Mouse (Mus musculus) midbrain, embryonic 13.5 days (tissue): ENCODE data around the gene Zfp827. TPM values are rescaled to one million over a fixed set of nuclear protein-coding genes. Genes with fewer than 3 reads are reported as not detected.

Experiments
- ATAC-seq: fragments of 200-750 bp; cut with Nextera tagmentation; 2 replicates; pipeline ENCODE4 v1.8.0; 2017; ENCODE audit warnings: mild to moderate bottlenecking, moderate TSS enrichment, moderate library complexity
- H3K27ac ChIP-seq: fragments of 300-500 bp; sonication (generic); 2 replicates; pipeline ENCODE4 v1.5.1; 2015; ENCODE audit warnings: inconsistent platforms, mild to moderate bottlenecking, moderate library complexity
- H3K27me3 ChIP-seq: fragments of 300-500 bp; sonication (generic); 2 replicates; pipeline ENCODE4 v1.6.1; 2015; ENCODE audit warnings: mild to moderate bottlenecking, inconsistent platforms
- H3K36me3 ChIP-seq: fragments of 300-500 bp; sonication (generic); 2 replicates; pipeline ENCODE4 v1.6.1; 2015; ENCODE audit warnings: mild to moderate bottlenecking, inconsistent platforms
- H3K4me1 ChIP-seq: fragments of 300-500 bp; sonication (generic); replicated peaks from 2 replicates; pipeline ENCODE4 v1.6.1; 2015; ENCODE audit warnings: inconsistent platforms
- H3K4me2 ChIP-seq: fragments of 300-500 bp; sonication (generic); replicated peaks from 2 replicates; pipeline ENCODE4 v1.6.1; 2015; ENCODE audit warnings: moderate library complexity, mild to moderate bottlenecking, inconsistent platforms
- H3K4me3 ChIP-seq: fragments of 300-500 bp; sonication (generic); replicated peaks from 2 replicates; pipeline ENCODE4 v1.5.1; 2015; ENCODE audit warnings: mild to moderate bottlenecking, inconsistent platforms
- H3K9ac ChIP-seq: fragments of 300-500 bp; sonication (generic); replicated peaks from 2 replicates; pipeline ENCODE4 v1.6.1; 2015; ENCODE audit warnings: mild to moderate bottlenecking, inconsistent platforms
- H3K9me3 ChIP-seq: fragments of 300-500 bp; sonication (generic); 2 replicates; pipeline ENCODE4 v1.6.1; 2016; ENCODE audit warnings: mild to moderate bottlenecking, inconsistent platforms
- WGBS: fragments of 180-500 bp; shearing (Covaris S2); methylation state at CpG from one replicate; pipeline ENCODE4 v1.1.7; 2015; 5-methylcytosine and 5-hydroxymethylcytosine counted together
- polyA plus RNA-seq: library from polyadenylated mRNA; unstranded; fragments of >200 nt; fragmentation: Nextera tagmentation; extraction: Ambion mirVana; gene quantifications from 2 replicates; pipeline ENCODE4 v1.2.1, GENCODE M21; 2015

The Zfp827 gene
- polyA plus RNA-seq, 1 experiment from 2014 or later, result 14.6 TPM

GRCm38 (mm10) chr8:79151644-79152043 lies 123.4 kb downstream of the Zfp827 start:
- Histone ChIP-seq H3K27ac (no peak overlapping the region), H3K9ac (no peak overlapping the region), H3K36me3 (peaks cover 21% of the 10 kb centered on the region), H3K4me3 (no peak overlapping the region), H3K4me2 (no peak overlapping the region), H3K4me1 (no peaks in the 10 kb centered on the region), H3K27me3 (no peaks in the 10 kb centered on the region), H3K9me3 (no peaks in the 10 kb centered on the region)
- no peak for ATAC-seq
- 92% methylated on average over 4 of the region's 4 CpGs for WGBS

- H3K27me3 ChIP-seq, result no peaks in the 10 kb centered on the region
- H3K27ac ChIP-seq, result no peak overlapping the region
- ATAC-seq, result no peak
- 96% methylated on average over 1 of the region's 1 CpGs for WGBS
- no peak overlapping the region for H3K4me2 ChIP-seq
- H3K9me3 ChIP-seq, result no peaks in the 10 kb centered on the region
- peaks cover 29% of the 10 kb centered on the region for H3K36me3 ChIP-seq
- H3K9ac ChIP-seq, result no peak overlapping the region
- H3K4me1 ChIP-seq, result no peaks in the 10 kb centered on the region
- H3K4me3 ChIP-seq, result no peak overlapping the region
Measured at GRCm38 (mm10) chr8:79153201-79153600, 125.0 kb downstream of the Zfp827 start.

- H3K27me3 ChIP-seq, result no peaks in the 10 kb centered on the region
- H3K9ac ChIP-seq, result no peak overlapping the region
- H3K4me1 ChIP-seq, result no peaks in the 10 kb centered on the region
- WGBS, result 87% methylated on average over 4 of the region's 4 CpGs
- no peaks in the 10 kb centered on the region for H3K9me3 ChIP-seq
- no peak overlapping the region for H3K27ac ChIP-seq
- peaks cover 29% of the 10 kb centered on the region for H3K36me3 ChIP-seq
- no peak overlapping the region for H3K4me2 ChIP-seq
- no peak overlapping the region for H3K4me3 ChIP-seq
- ATAC-seq, result no peak
Measured at GRCm38 (mm10) chr8:79153637-79154036, 125.4 kb downstream of the Zfp827 start.

GRCm38 (mm10) chr8:79155556-79156161 lies 127.4 kb downstream of the Zfp827 start:
- peaks cover 29% of the 10 kb centered on the region for H3K36me3 ChIP-seq
- no peak overlapping the region for H3K4me2 ChIP-seq
- H3K27me3 ChIP-seq, result no peaks in the 10 kb centered on the region
- no peak for ATAC-seq
- H3K9me3 ChIP-seq, result no peaks in the 10 kb centered on the region
- no peak overlapping the region for H3K4me3 ChIP-seq
- 96% methylated on average over 10 of the region's 10 CpGs for WGBS
- no peak overlapping the region for H3K9ac ChIP-seq
- no peaks in the 10 kb centered on the region for H3K4me1 ChIP-seq
- H3K27ac ChIP-seq, result no peak overlapping the region

- H3K9ac ChIP-seq, result no peak overlapping the region
- no peaks in the 10 kb centered on the region for H3K9me3 ChIP-seq
- peaks cover 28% of the 10 kb centered on the region for H3K36me3 ChIP-seq
- no peak for ATAC-seq
- H3K27me3 ChIP-seq, result no peaks in the 10 kb centered on the region
- no peak overlapping the region for H3K27ac ChIP-seq
- no peaks in the 10 kb centered on the region for H3K4me1 ChIP-seq
- 73% methylated on average over 4 of the region's 4 CpGs for WGBS
- no peak overlapping the region for H3K4me3 ChIP-seq
- H3K4me2 ChIP-seq, result no peak overlapping the region
Measured at GRCm38 (mm10) chr8:79157366-79157765, 129.1 kb downstream of the Zfp827 start.

- Histone ChIP-seq H3K9me3 (no peaks in the 10 kb centered on the region), H3K4me2 (no peak overlapping the region), H3K27ac (no peak overlapping the region), H3K4me3 (no peak overlapping the region), H3K4me1 (peaks cover 5% of the 10 kb centered on the region; the same call in 1 of the 2 replicates), H3K27me3 (no peaks in the 10 kb centered on the region), H3K9ac (no peak overlapping the region), H3K36me3 (peaks cover 22% of the 10 kb centered on the region)
- 40% methylated on average over 2 of the region's 2 CpGs for WGBS
- ATAC-seq, result no peak
Measured at GRCm38 (mm10) chr8:79158357-79158756, 130.1 kb downstream of the Zfp827 start.

GRCm38 (mm10) chr8:79159397-79159796 lies 131.2 kb downstream of the Zfp827 start:
- WGBS, result 94% methylated on average over 9 of the region's 9 CpGs
- H3K27me3 ChIP-seq, result no peaks in the 10 kb centered on the region
- no peak overlapping the region for H3K9ac ChIP-seq
- no peak for ATAC-seq
- peaks cover 15% of the 10 kb centered on the region for H3K4me1 ChIP-seq
- no peak overlapping the region for H3K4me2 ChIP-seq
- no peaks in the 10 kb centered on the region for H3K9me3 ChIP-seq
- no peak overlapping the region for H3K27ac ChIP-seq
- H3K36me3 ChIP-seq, result peaks cover 18% of the 10 kb centered on the region
- no peak overlapping the region for H3K4me3 ChIP-seq

GRCm38 (mm10) chr8:79160302-79160701 lies 132.1 kb downstream of the Zfp827 start:
- Histone ChIP-seq H3K27ac (no peak overlapping the region), H3K4me1 (peaks cover 16% of the 10 kb centered on the region), H3K9ac (no peak overlapping the region), H3K4me3 (no peak overlapping the region), H3K36me3 (peaks cover 18% of the 10 kb centered on the region), H3K27me3 (no peaks in the 10 kb centered on the region), H3K4me2 (no peak overlapping the region), H3K9me3 (no peaks in the 10 kb centered on the region)
- ATAC-seq, result peak; percentile 41
- 81% methylated on average over 4 of the region's 4 CpGs for WGBS

- 98% methylated on average over 4 of the region's 4 CpGs for WGBS
- Histone ChIP-seq H3K27ac (no peak overlapping the region), H3K4me1 (peaks cover 16% of the 10 kb centered on the region), H3K27me3 (no peaks in the 10 kb centered on the region), H3K9me3 (no peaks in the 10 kb centered on the region), H3K36me3 (peaks cover 21% of the 10 kb centered on the region), H3K9ac (no peak overlapping the region), H3K4me2 (no peak overlapping the region), H3K4me3 (no peak overlapping the region)
- no peak for ATAC-seq
Measured at GRCm38 (mm10) chr8:79161172-79161778, 133.0 kb downstream of the Zfp827 start.

GRCm38 (mm10) chr8:79162533-79163308 lies 134.5 kb downstream of the Zfp827 start:
- H3K36me3 ChIP-seq, result peaks cover 12% of the 10 kb centered on the region
- no peak for ATAC-seq
- no peaks in the 10 kb centered on the region for H3K27me3 ChIP-seq
- H3K27ac ChIP-seq, result no peak overlapping the region
- no peak overlapping the region for H3K9ac ChIP-seq
- H3K9me3 ChIP-seq, result no peaks in the 10 kb centered on the region
- no peak overlapping the region for H3K4me3 ChIP-seq
- H3K4me2 ChIP-seq, result no peak overlapping the region
- H3K4me1 ChIP-seq, result peaks cover 16% of the 10 kb centered on the region
- WGBS, result 69% methylated on average over 10 of the region's 10 CpGs

GRCm38 (mm10) chr8:79164336-79164735 lies 136.1 kb downstream of the Zfp827 start:
- Histone ChIP-seq H3K27ac (0 out of 2 replicates have a peak overlapping the region, but pooled peaks have one; percentile 31), H3K4me3 (no peak overlapping the region), H3K36me3 (peaks cover 7% of the 10 kb centered on the region), H3K9ac (no peak overlapping the region), H3K9me3 (no peaks in the 10 kb centered on the region), H3K4me2 (no peak overlapping the region), H3K4me1 (peaks cover 16% of the 10 kb centered on the region), H3K27me3 (no peaks in the 10 kb centered on the region)
- WGBS, result 41% methylated on average over 1 of the region's 1 CpGs
- ATAC-seq, result no peak

- WGBS, result 94% methylated on average over 3 of the region's 3 CpGs
- Histone ChIP-seq H3K27me3 (no peaks in the 10 kb centered on the region), H3K4me2 (no peak overlapping the region), H3K4me3 (no peak overlapping the region), H3K4me1 (peaks cover 16% of the 10 kb centered on the region), H3K9ac (no peak overlapping the region), H3K9me3 (no peaks in the 10 kb centered on the region), H3K36me3 (peaks cover 7% of the 10 kb centered on the region), H3K27ac (no peak overlapping the region)
- no peak for ATAC-seq
Measured at GRCm38 (mm10) chr8:79165276-79165675, 137.0 kb downstream of the Zfp827 start.
